Mouse (Mus musculus) forebrain, embryonic 13.5 days (tissue): ENCODE measurements around the gene Ifrd2. TPM values are rescaled to one million over a fixed set of nuclear protein-coding genes. Genes with fewer than 3 reads are reported as not detected.

Experiments
- ATAC-seq: fragments of 200-750 bp; cut with Nextera tagmentation; 2 replicates; pipeline ENCODE4 v1.8.0; 2017
- H3K27ac ChIP-seq: fragments of 300-500 bp; sonication (generic); 2 replicates; pipeline ENCODE4 v1.5.1; 2015; ENCODE audit warnings: inconsistent platforms, mild to moderate bottlenecking, moderate library complexity
- H3K27me3 ChIP-seq: fragments of 300-500 bp; sonication (generic); 2 replicates; pipeline ENCODE4 v1.6.1; 2015; ENCODE audit warnings: mild to moderate bottlenecking, inconsistent platforms
- H3K36me3 ChIP-seq: fragments of 300-500 bp; sonication (generic); 2 replicates; pipeline ENCODE4 v1.6.1; 2015; ENCODE audit warnings: mild to moderate bottlenecking, inconsistent platforms; ENCODE audit not compliant: poor library complexity, severe bottlenecking
- H3K4me1 ChIP-seq: fragments of 300-500 bp; sonication (generic); 2 replicates; pipeline ENCODE4 v1.6.1; 2015; ENCODE audit warnings: inconsistent platforms
- H3K4me2 ChIP-seq: fragments of 300-500 bp; sonication (generic); 2 replicates; pipeline ENCODE4 v1.6.1; 2015; ENCODE audit warnings: inconsistent platforms, mild to moderate bottlenecking, moderate library complexity
- H3K4me3 ChIP-seq: fragments of 300-500 bp; sonication (generic); 2 replicates; pipeline ENCODE4 v1.5.1; 2015; ENCODE audit warnings: mild to moderate bottlenecking, inconsistent platforms
- H3K9ac ChIP-seq: fragments of 300-500 bp; sonication (generic); 2 replicates; pipeline ENCODE4 v1.6.1; 2015; ENCODE audit warnings: mild to moderate bottlenecking, inconsistent platforms
- H3K9me3 ChIP-seq: fragments of 300-500 bp; sonication (generic); replicated peaks from 2 replicates; pipeline ENCODE4 v1.6.1; 2016; ENCODE audit warnings: inconsistent platforms
- WGBS: fragments of 180-500 bp; shearing (Covaris S2); methylation state at CpG from one replicate; pipeline ENCODE4 v1.1.7; 2015; 5-methylcytosine and 5-hydroxymethylcytosine counted together
- polyA plus RNA-seq: library from polyadenylated mRNA; unstranded; fragments of >200 nt; fragmentation: Nextera tagmentation; extraction: Ambion mirVana; gene quantifications from 2 replicates; pipeline ENCODE4 v1.2.1, GENCODE M21; 2015

Gene Ifrd2
- 15.4 and 20.8 TPM in 2 replicates for polyA plus RNA-seq

GRCm38 (mm10) chr9:107586974-107587832 is at the start of gene Ifrd2:
Gene Ifrd2 (plus strand): TSS chr9:107587642.
- H3K4me3 ChIP-seq, result peak within 1 kb of the TSS; percentile 77
- peaks cover 41% of the 10 kb centered on the region for H3K36me3 ChIP-seq
- peak within 1 kb of the TSS; percentile 85 for H3K4me2 ChIP-seq
- H3K27me3 ChIP-seq, result no peaks in the 10 kb centered on the region
- peak within 1 kb of the TSS; percentile 74 for H3K9ac ChIP-seq
- 14% methylated on average over 46 of the region's 46 CpGs for WGBS
- peaks cover 15% of the 10 kb centered on the region for H3K4me1 ChIP-seq
- H3K9me3 ChIP-seq, result no peaks in the 10 kb centered on the region
- peak; percentile 98 for ATAC-seq
- no peak within 1 kb of the TSS for H3K27ac ChIP-seq

GRCm38 (mm10) chr9:107538231-107538630 is 49.2 kb upstream of the Ifrd2 start:
- no peak overlapping the region for H3K27ac ChIP-seq
- WGBS, result 90% methylated on average over 7 of the region's 7 CpGs
- no peaks in the 10 kb centered on the region for H3K27me3 ChIP-seq
- no peaks in the 10 kb centered on the region for H3K9me3 ChIP-seq
- H3K4me3 ChIP-seq, result no peak overlapping the region
- no peak overlapping the region for H3K4me2 ChIP-seq
- H3K36me3 ChIP-seq, result peaks cover 32% of the 10 kb centered on the region
- H3K9ac ChIP-seq, result no peak overlapping the region
- no peak for ATAC-seq
- H3K4me1 ChIP-seq, result peaks cover 57% of the 10 kb centered on the region

GRCm38 (mm10) chr9:107538711-107539110 is 48.7 kb upstream of the Ifrd2 start:
- no peaks in the 10 kb centered on the region for H3K9me3 ChIP-seq
- no peaks in the 10 kb centered on the region for H3K27me3 ChIP-seq
- H3K4me3 ChIP-seq, result no peak overlapping the region
- H3K36me3 ChIP-seq, result peaks cover 36% of the 10 kb centered on the region
- no peak overlapping the region for H3K4me2 ChIP-seq
- H3K9ac ChIP-seq, result no peak overlapping the region
- no peak overlapping the region for H3K27ac ChIP-seq
- peaks cover 55% of the 10 kb centered on the region for H3K4me1 ChIP-seq
- 90% methylated on average over 3 of the region's 3 CpGs for WGBS
- ATAC-seq, result no peak

- no peak overlapping the region for H3K9ac ChIP-seq
- H3K9me3 ChIP-seq, result no peaks in the 10 kb centered on the region
- H3K36me3 ChIP-seq, result peaks cover 48% of the 10 kb centered on the region
- H3K27me3 ChIP-seq, result no peaks in the 10 kb centered on the region
- H3K27ac ChIP-seq, result no peak overlapping the region
- no peak overlapping the region for H3K4me2 ChIP-seq
- WGBS, result 96% methylated on average over 8 of the region's 8 CpGs
- H3K4me3 ChIP-seq, result no peak overlapping the region
- no peak for ATAC-seq
- H3K4me1 ChIP-seq, result peaks cover 51% of the 10 kb centered on the region
Observed at GRCm38 (mm10) chr9:107539940-107540339, 47.5 kb upstream of the Ifrd2 start.

- Histone ChIP-seq H3K4me3 (no peak overlapping the region), H3K36me3 (peaks cover 52% of the 10 kb centered on the region), H3K4me2 (no peak overlapping the region), H3K9me3 (no peaks in the 10 kb centered on the region), H3K4me1 (peaks cover 46% of the 10 kb centered on the region), H3K27me3 (no peaks in the 10 kb centered on the region), H3K9ac (no peak overlapping the region), H3K27ac (no peak overlapping the region)
- ATAC-seq, result no peak
- WGBS, result 79% methylated on average over 4 of the region's 4 CpGs
Observed at GRCm38 (mm10) chr9:107540420-107540819, 47.0 kb upstream of the Ifrd2 start.

- H3K36me3 ChIP-seq, result peaks cover 52% of the 10 kb centered on the region
- H3K9ac ChIP-seq, result peak overlapping the region; percentile 77
- H3K9me3 ChIP-seq, result no peaks in the 10 kb centered on the region
- H3K4me1 ChIP-seq, result peaks cover 46% of the 10 kb centered on the region
- H3K27ac ChIP-seq, result no peak overlapping the region
- peak overlapping the region; percentile 59 for H3K4me3 ChIP-seq
- 41% methylated on average over 10 of the region's 10 CpGs for WGBS
- ATAC-seq, result no peak; the same call in 1 of the 2 replicates
- H3K4me2 ChIP-seq, result peak overlapping the region; percentile 92
- no peaks in the 10 kb centered on the region for H3K27me3 ChIP-seq
Observed at GRCm38 (mm10) chr9:107541005-107541404, 46.4 kb upstream of the Ifrd2 start.

- peaks cover 52% of the 10 kb centered on the region for H3K36me3 ChIP-seq
- H3K4me1 ChIP-seq, result peaks cover 46% of the 10 kb centered on the region
- WGBS, result 1% methylated on average over 46 of the region's 46 CpGs
Observed at GRCm38 (mm10) chr9:107541474-107542351, 45.7 kb upstream of the Ifrd2 start, which contains the start of the genes Cyb561d2 and Nprl2. Gene Cyb561d2 (minus strand): TSS chr9:107542193. Gene Nprl2 (plus strand): TSS chr9:107542226.

GRCm38 (mm10) chr9:107542352-107542686 is 45.1 kb upstream of the Ifrd2 start:
- Histone ChIP-seq H3K27me3 (no peaks in the 10 kb centered on the region), H3K4me3 (peak overlapping the region; percentile 59), H3K9me3 (no peaks in the 10 kb centered on the region), H3K36me3 (peaks cover 52% of the 10 kb centered on the region), H3K4me2 (peak overlapping the region; percentile 92), H3K9ac (peak overlapping the region; percentile 77), H3K27ac (no peak overlapping the region; the same call in 1 of the 2 replicates), H3K4me1 (peaks cover 46% of the 10 kb centered on the region)
- peak; percentile 26 for ATAC-seq
- 2% methylated on average over 11 of the region's 11 CpGs for WGBS

More at GRCm38 (mm10) chr9:107541474-107542351, 45.7 kb upstream of the Ifrd2 start, which contains the start of the genes Cyb561d2 and Nprl2:
- peak; percentile 90 for ATAC-seq
- Histone ChIP-seq H3K9ac (peak within 1 kb of the TSS; percentile 77), H3K4me2 (peak within 1 kb of the TSS; percentile 92), H3K4me3 (peak within 1 kb of the TSS; percentile 59), H3K9me3 (no peaks in the 10 kb centered on the region), H3K27ac (peak within 1 kb of the TSS; percentile 2; the same call in 1 of the 2 replicates), H3K27me3 (no peaks in the 10 kb centered on the region)

- H3K27ac ChIP-seq, result no peak overlapping the region
- peaks cover 47% of the 10 kb centered on the region for H3K4me1 ChIP-seq
- H3K4me2 ChIP-seq, result peak overlapping the region; percentile 92
- H3K9me3 ChIP-seq, result no peaks in the 10 kb centered on the region
- H3K9ac ChIP-seq, result peak overlapping the region; percentile 77
- WGBS, result 41% methylated on average over 8 of the region's 8 CpGs
- ATAC-seq, result no peak
- peaks cover 48% of the 10 kb centered on the region for H3K36me3 ChIP-seq
- 0 out of 2 replicates have a peak, but pooled peaks cover under 1% of the 10 kb centered on the region for H3K27me3 ChIP-seq
- H3K4me3 ChIP-seq, result peak overlapping the region; percentile 59
Observed at GRCm38 (mm10) chr9:107542721-107543120, 44.7 kb upstream of the Ifrd2 start.

GRCm38 (mm10) chr9:107543299-107543698 is 44.1 kb upstream of the Ifrd2 start:
- peaks cover 48% of the 10 kb centered on the region for H3K4me1 ChIP-seq
- no peak for ATAC-seq

GRCm38 (mm10) chr9:107544196-107544700 is 43.2 kb upstream of the Ifrd2 start:
- Histone ChIP-seq H3K27ac (no peak overlapping the region), H3K4me2 (no peak overlapping the region), H3K27me3 (peaks cover 15% of the 10 kb centered on the region), H3K9me3 (no peaks in the 10 kb centered on the region), H3K36me3 (peaks cover 33% of the 10 kb centered on the region), H3K4me1 (peaks cover 48% of the 10 kb centered on the region), H3K4me3 (no peak overlapping the region), H3K9ac (no peak overlapping the region)
- 95% methylated on average over 17 of the region's 17 CpGs for WGBS
- no peak for ATAC-seq

More at GRCm38 (mm10) chr9:107543299-107543698, 44.1 kb upstream of the Ifrd2 start:
- Histone ChIP-seq H3K27me3 (peaks cover 7% of the 10 kb centered on the region; the same call in 1 of the 2 replicates), H3K9me3 (no peaks in the 10 kb centered on the region), H3K27ac (no peak overlapping the region), H3K4me3 (no peak overlapping the region), H3K36me3 (peaks cover 42% of the 10 kb centered on the region), H3K4me2 (peak overlapping the region; percentile 92), H3K9ac (no peak overlapping the region)
- WGBS, result 89% methylated on average over 11 of the region's 11 CpGs
